Mouse (Mus musculus): ENCODE data around the gene Pdss1. TPM values are rescaled to one million over a fixed set of nuclear protein-coding genes. Genes with fewer than 3 reads are reported as not detected.
A peak's percentile ranks its signal among the peaks of the same experiment; 100 is the strongest.

The Pdss1 gene
- total and polyA plus RNA-seq, 3 experiments, result 35.1 to 42.1 TPM; not detected in 1

DNA sequence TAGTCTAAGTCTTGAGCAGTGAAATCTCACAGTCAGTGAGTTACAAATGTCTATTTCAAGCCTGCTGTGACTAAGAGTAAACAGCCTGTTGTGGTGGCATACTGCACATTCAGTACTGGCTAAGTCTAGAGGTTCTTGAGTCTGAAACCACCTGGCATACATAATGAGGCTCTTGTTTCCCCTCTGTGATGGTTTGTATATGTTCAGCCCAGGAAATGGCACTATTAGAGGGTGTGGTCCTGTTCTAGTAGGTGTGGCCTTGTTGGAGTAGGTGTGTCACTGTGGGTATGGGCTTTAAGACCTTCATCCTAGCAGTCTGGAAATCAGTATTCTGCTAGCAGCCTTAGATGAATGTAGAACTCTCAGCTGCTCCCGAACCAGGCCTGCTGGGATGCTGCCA is 62.1 kb downstream of the Pdss1 start:
- Histone ChIP-seq H3K27me3 (ENCODE audit: control insufficient read depth in 1 of 2, insufficient read depth in 2 of 2, low read length in 2 of 2) (no peaks in the 10 kb centered on the region), H3K36me3 (ENCODE audit: control insufficient read depth in 1 of 2, insufficient read depth in 2 of 2, low read length in 2 of 2) (peaks cover 0 to 24% of the 10 kb centered on the region in 2 experiments; a peak in 3 of 4 replicates), H3K79me2 (ENCODE audit: control insufficient read depth, insufficient read depth, low read length, poor library complexity) (no peaks in the 10 kb centered on the region), H3K9me3 (replicated peaks; ENCODE audit: insufficient read depth, low read length) (no peaks in the 10 kb centered on the region), H3K4me1 (ENCODE audit: control insufficient read depth in 1 of 2, insufficient read depth in 2 of 2, low read length in 2 of 2) (peaks cover 14 to 19% of the 10 kb centered on the region in 2 experiments), H3K4me3 (ENCODE audit: control insufficient read depth in 1 of 2, insufficient read depth in 1 of 2, low read depth in 2 of 2, low read length in 2 of 2) (no peak overlapping the region), H3K27ac (ENCODE audit: control insufficient read depth, low read depth, low read length) (no peak overlapping the region), H3K9ac (ENCODE audit: control insufficient read depth, low read depth, low read length, poor library complexity, severe bottlenecking) (no peak overlapping the region)
- peak; percentile 41 for DNase-seq (ENCODE audit: low read depth, low spot score)
- no peak for TF ChIP-seq USF1 (IDR thresholded peaks at IDR 0.05; ENCODE audit: low read depth, low read length)
- TF ChIP-seq NELFE (IDR thresholded peaks at IDR 0.05; ENCODE audit: low read depth, low read length), result no peak
- TF ChIP-seq RCOR1 (IDR thresholded peaks at IDR 0.05; ENCODE audit: low read depth, low read length), result no peak
- no peak for TF ChIP-seq MXI1 (IDR thresholded peaks at IDR 0.05; ENCODE audit: low read depth, low read length)

DNA sequence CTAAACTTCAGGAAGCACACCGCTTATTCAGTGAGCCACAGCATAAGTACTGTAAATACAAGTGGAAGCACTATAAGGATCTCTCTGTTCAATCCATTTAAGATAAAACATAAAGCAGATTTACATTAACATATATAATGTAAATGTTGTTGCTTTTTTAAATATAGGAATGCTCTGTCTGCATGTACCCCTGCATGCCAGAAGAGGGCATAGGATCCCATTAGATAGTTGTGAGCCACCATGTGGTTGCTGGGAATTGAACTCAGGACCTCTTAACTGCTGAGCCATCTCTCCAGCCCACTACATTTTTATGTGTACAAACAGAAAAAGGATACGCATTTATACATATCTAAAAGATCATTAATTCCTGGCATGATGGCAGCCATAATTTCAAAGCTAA is 66.4 kb downstream of the Pdss1 start:
- Histone ChIP-seq H3K4me1 (ENCODE audit: control insufficient read depth in 1 of 2, insufficient read depth in 2 of 2, low read length in 2 of 2) (peaks cover 19 to 23% of the 10 kb centered on the region in 2 experiments), H3K9ac (ENCODE audit: control insufficient read depth, low read depth, low read length, poor library complexity, severe bottlenecking) (no peak overlapping the region), H3K4me3 (ENCODE audit: control insufficient read depth in 1 of 2, insufficient read depth in 1 of 2, low read depth in 2 of 2, low read length in 2 of 2) (no peak overlapping the region), H3K27me3 (ENCODE audit: control insufficient read depth in 1 of 2, insufficient read depth in 2 of 2, low read length in 2 of 2) (no peaks in the 10 kb centered on the region), H3K9me3 (replicated peaks; ENCODE audit: insufficient read depth, low read length) (no peaks in the 10 kb centered on the region), H3K36me3 (ENCODE audit: control insufficient read depth in 1 of 2, insufficient read depth in 2 of 2, low read length in 2 of 2) (peaks cover 0 to 27% of the 10 kb centered on the region in 2 experiments; a peak in 2 of 4 replicates), H3K79me2 (ENCODE audit: control insufficient read depth, insufficient read depth, low read length, poor library complexity) (no peaks in the 10 kb centered on the region; the same call in 1 of the 2 replicates), H3K27ac (ENCODE audit: control insufficient read depth, low read depth, low read length) (no peak overlapping the region)
- TF ChIP-seq SMC3 (IDR thresholded peaks at IDR 0.05; ENCODE audit: low read depth, low read length) (peak; percentile 53), CTCF (IDR thresholded peaks at IDR 0.05 in 2 of 3, conservative IDR thresholded peaks at IDR 0.05 in 1 of 3; ENCODE audit: control insufficient read depth in 1 of 3, insufficient read depth in 1 of 3, low read depth in 2 of 3, low read length in 3 of 3, poor library complexity in 1 of 3, severe bottlenecking in 1 of 3) (peak in 2 of 3 experiments; percentile 34 to 47; a peak in 4 of 6 replicates), GABPA (IDR thresholded peaks at IDR 0.05; ENCODE audit: low read depth, low read length) (no peak), ZC3H11A (IDR thresholded peaks at IDR 0.05; ENCODE audit: low read depth, low read length) (peak; percentile 29; the same call in 1 of the 2 replicates), RAD21 (IDR thresholded peaks at IDR 0.05; ENCODE audit: low read depth, low read length) (peak; percentile 40), BHLHE40 (IDR thresholded peaks at IDR 0.05; ENCODE audit: borderline replicate concordance, low read depth, low read length) (no peak), EP300 (IDR thresholded peaks at IDR 0.05; ENCODE audit: low read depth in 1 of 2, low read length in 2 of 2) (no peak), UBTF (IDR thresholded peaks at IDR 0.05; ENCODE audit: borderline replicate concordance, insufficient read depth, low read depth, low read length) (no peak), MYC (IDR thresholded peaks at IDR 0.05; ENCODE audit: low read depth, low read length) (peak; percentile 60; the same call in 1 of the 2 replicates), CHD1 (IDR thresholded peaks at IDR 0.05; ENCODE audit: low read depth, low read length) (no peak)
- DNase-seq (ENCODE audit: low read depth, low spot score), result peak; percentile 35

DNA sequence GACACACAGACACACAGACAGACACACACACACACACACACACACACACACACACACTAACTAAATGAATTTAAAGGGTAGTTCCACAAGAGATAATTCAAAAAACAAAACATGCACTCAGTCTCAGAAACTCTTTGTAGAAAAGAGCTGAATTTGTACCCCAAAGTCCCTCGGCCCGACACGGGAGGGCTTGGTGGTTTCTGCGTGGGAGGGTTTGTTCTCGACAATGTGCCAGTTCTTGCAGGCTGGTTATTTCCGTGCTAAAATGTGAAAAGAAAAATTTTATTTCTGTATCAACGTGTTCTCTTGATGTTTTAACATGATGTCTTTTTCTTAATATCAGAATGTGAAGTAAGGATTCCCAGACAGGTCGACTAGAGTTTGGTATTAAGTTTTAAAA is 66.9 kb downstream of the Pdss1 start:
- H3K27me3 ChIP-seq (ENCODE audit: control insufficient read depth in 1 of 2, insufficient read depth in 2 of 2, low read length in 2 of 2), result no peaks in the 10 kb centered on the region
- H3K27ac ChIP-seq (ENCODE audit: control insufficient read depth, low read depth, low read length), result no peak overlapping the region
- no peak for DNase-seq (ENCODE audit: low read depth, low spot score)
- H3K36me3 ChIP-seq (ENCODE audit: control insufficient read depth in 1 of 2, insufficient read depth in 2 of 2, low read length in 2 of 2), result peaks cover 0 to 22% of the 10 kb centered on the region in 2 experiments; a peak in 2 of 4 replicates
- H3K4me3 ChIP-seq (ENCODE audit: control insufficient read depth in 1 of 2, insufficient read depth in 1 of 2, low read depth in 2 of 2, low read length in 2 of 2), result no peak overlapping the region
- H3K79me2 ChIP-seq (ENCODE audit: control insufficient read depth, insufficient read depth, low read length, poor library complexity), result no peaks in the 10 kb centered on the region; the same call in 1 of the 2 replicates
- H3K4me1 ChIP-seq (ENCODE audit: control insufficient read depth in 1 of 2, insufficient read depth in 2 of 2, low read length in 2 of 2), result peaks cover 17 to 19% of the 10 kb centered on the region in 2 experiments
- no peak overlapping the region for H3K9ac ChIP-seq (ENCODE audit: control insufficient read depth, low read depth, low read length, poor library complexity, severe bottlenecking)
- no peak for TF ChIP-seq MAX (IDR thresholded peaks at IDR 0.05; ENCODE audit: low read length)
- TF ChIP-seq NELFE (IDR thresholded peaks at IDR 0.05; ENCODE audit: low read depth, low read length), result no peak
- no peak for TF ChIP-seq ZMIZ1 (IDR thresholded peaks at IDR 0.05; ENCODE audit: low read depth, low read length)
- no peak for TF ChIP-seq RAD21 (IDR thresholded peaks at IDR 0.05; ENCODE audit: low read depth, low read length)
- no peak for TF ChIP-seq USF2 (IDR thresholded peaks at IDR 0.05; ENCODE audit: borderline replicate concordance in 1 of 2, insufficient read depth in 1 of 2, low read depth in 1 of 2, low read length in 2 of 2)
- TF ChIP-seq CHD2 (IDR thresholded peaks at IDR 0.05; ENCODE audit: low read length), result no peak
- no peaks in the 10 kb centered on the region for H3K9me3 ChIP-seq (replicated peaks; ENCODE audit: insufficient read depth, low read length)

Data from MEL (cell line).